Mouse (Mus musculus) midbrain, embryonic 10.5 days (tissue): ENCODE measurements around the gene Stk24. TPM values are rescaled to one million over a fixed set of nuclear protein-coding genes. Genes with fewer than 3 reads are reported as not detected.
"Not testable (repeated sequence)": the region's sequence is repeated elsewhere in the genome, so short reads cannot be mapped to it uniquely, and the experiment has no call there.

Source experiments
- DNase-seq: peaks from one replicate; pipeline ENCODE4 v3.0.0-alpha.2; 2017; ENCODE audit warnings: low spot score
- H3K27ac ChIP-seq: fragments of 300-500 bp; sonication (generic); replicated peaks from 2 replicates; pipeline ENCODE4 v1.5.1; 2016; ENCODE audit warnings: mild to moderate bottlenecking
- H3K27me3 ChIP-seq: fragments of 300-500 bp; sonication (generic); 2 replicates; pipeline ENCODE4 v1.6.1; 2016; ENCODE audit warnings: low read depth, mild to moderate bottlenecking; ENCODE audit not compliant: poor library complexity, severe bottlenecking
- H3K36me3 ChIP-seq: fragments of 300-500 bp; sonication (generic); 2 replicates; pipeline ENCODE4 v1.6.1; 2016; ENCODE audit warnings: mild to moderate bottlenecking, moderate library complexity
- H3K4me1 ChIP-seq: fragments of 300-500 bp; sonication (generic); 2 replicates; pipeline ENCODE4 v1.6.1; 2016
- H3K4me3 ChIP-seq: fragments of 300-500 bp; sonication (generic); 2 replicates; pipeline ENCODE4 v1.5.1; 2016; ENCODE audit warnings: mild to moderate bottlenecking, moderate library complexity
- H3K9me3 ChIP-seq: fragments of 300-500 bp; sonication (generic); replicated peaks from 2 replicates; pipeline ENCODE4 v1.6.1; 2016; ENCODE audit warnings: mild to moderate bottlenecking
- WGBS: fragments of 180-500 bp; shearing (Covaris S2); methylation state at CpG from one replicate; pipeline ENCODE4 v1.1.7; 2016; 5-methylcytosine and 5-hydroxymethylcytosine counted together
- polyA plus RNA-seq: library from polyadenylated mRNA; unstranded; fragments of >200 nt; fragmentation: Nextera tagmentation; extraction: Ambion mirVana; gene quantifications from 2 replicates; pipeline ENCODE4 v1.2.1, GENCODE M21; 2016

Gene Stk24
- polyA plus RNA-seq: 35.0 and 36.8 TPM in 2 replicates

DNA sequence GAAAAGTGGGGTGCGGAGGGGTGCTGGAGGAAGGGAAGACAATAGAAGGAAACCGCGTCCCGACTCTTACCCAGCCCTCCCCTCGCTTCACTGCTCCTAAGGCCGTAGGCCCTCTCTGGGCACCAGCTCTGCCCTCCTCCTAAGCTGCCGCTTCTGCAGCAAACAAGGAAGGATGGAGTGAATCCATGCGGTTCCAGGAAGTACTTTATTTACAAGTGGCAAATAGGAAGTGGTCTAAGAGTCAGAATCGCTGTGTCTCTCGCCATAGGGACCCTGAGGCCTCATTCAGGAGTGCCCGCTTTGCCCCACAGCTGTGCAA is at the start of gene Stk24:
Gene Stk24 (minus strand): TSS at position 185 of the 319 bp plus-strand sequence.
- Histone ChIP-seq H3K36me3 (peaks cover 10% of the 10 kb centered on the region), H3K4me1 (peaks cover 52% of the 10 kb centered on the region), H3K27me3 (peaks cover 6% of the 10 kb centered on the region; the same call in 1 of the 2 replicates), H3K9me3 (no peaks in the 10 kb centered on the region), H3K27ac (peak within 1 kb of the TSS; percentile 97), H3K4me3 (peak within 1 kb of the TSS; percentile 99)
- 6% methylated on average over 11 of the region's 11 CpGs for WGBS
- no peak for DNase-seq

DNA sequence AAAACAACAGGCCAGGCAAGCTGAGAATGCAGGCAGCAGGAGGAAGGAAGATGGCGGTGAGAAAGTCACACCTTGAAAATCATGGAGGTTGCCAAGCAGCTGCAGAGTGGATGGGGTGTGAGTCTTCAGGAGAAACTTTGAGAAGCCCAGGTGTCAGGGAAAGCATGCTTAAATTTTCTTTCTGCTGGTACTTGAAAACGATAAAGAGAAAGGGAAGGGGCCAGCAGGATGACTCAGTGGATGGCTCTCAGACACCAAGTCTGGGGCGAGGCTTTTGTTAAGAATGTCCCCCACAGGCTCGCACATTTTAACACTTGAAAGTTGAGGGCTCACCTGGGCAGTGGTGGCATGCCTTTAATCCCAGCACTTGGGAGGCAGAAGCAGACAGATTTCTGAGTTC is 48.3 kb upstream of the Stk24 start:
- Histone ChIP-seq H3K36me3 (no peaks in the 10 kb centered on the region), H3K27ac (no peak overlapping the region), H3K9me3 (peaks cover 6% of the 10 kb centered on the region; the same call in 1 of the 2 replicates), H3K4me3 (no peak overlapping the region), H3K4me1 (no peaks in the 10 kb centered on the region), H3K27me3 (no peaks in the 10 kb centered on the region)
- no peak for DNase-seq
- 90% methylated on average over 4 of the region's 4 CpGs for WGBS

DNA sequence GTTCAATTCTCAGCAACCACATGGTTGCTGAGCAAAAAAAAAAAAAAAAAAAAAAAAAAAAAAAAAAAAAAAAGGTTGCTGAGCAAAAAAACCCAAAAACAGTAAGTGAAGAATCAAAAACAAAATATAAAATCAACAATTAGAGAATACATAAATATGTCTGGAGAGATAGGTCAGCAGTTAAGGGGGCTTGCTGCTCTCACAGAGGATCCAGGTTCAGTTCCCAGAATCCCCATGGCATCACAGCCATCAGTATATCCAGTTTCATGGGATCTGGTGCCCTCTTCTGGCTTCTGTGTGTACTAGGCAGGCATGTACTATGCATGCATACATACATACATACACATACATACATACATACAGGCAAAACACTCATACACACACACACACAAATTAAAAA is 46.9 kb upstream of the Stk24 start:
- no peak overlapping the region for H3K4me3 ChIP-seq
- H3K9me3 ChIP-seq: peaks cover 6% of the 10 kb centered on the region; the same call in 1 of the 2 replicates
- no peaks in the 10 kb centered on the region for H3K27me3 ChIP-seq
- DNase-seq: no peak
- no peak overlapping the region for H3K27ac ChIP-seq
- H3K36me3 ChIP-seq: no peaks in the 10 kb centered on the region
- no peaks in the 10 kb centered on the region for H3K4me1 ChIP-seq

DNA sequence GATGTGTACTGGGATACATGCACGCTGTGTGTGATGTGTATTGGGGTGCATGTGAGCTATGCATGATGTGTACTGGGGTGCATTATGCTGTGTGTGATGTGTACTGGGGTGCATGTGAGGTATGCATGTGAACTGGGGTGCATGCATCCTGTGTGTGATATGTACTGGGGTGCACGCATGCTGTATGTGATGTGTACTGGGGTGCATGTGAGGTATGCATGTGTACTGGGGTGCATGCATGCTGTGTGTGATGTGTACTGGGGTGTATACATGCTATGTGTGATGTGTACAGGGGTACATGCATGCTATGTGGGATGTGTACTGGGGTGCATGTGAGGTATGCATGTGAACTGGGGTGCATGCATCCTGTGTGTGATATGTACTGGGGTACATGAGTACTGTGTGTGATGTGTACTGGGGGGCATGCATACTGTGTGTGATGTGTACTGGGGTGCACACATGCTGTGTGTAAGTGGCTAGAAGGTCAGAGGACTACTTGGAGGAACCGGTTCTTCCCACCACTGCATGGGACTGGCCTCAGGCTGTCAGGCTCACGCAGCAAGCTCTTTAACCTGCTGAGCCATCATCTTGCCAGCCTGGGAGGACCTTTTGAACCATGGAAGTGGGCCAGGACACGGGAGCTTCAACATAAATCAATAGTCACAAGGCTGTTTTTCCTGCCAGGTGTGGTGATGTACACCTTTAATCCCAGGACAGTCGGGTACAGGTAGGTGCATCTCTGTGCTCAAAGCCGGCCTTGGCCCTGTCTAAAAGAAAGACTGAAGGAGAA is 45.4 kb upstream of the Stk24 start:
- whole genome bisulfite sequencing: 84% methylated on average over 7 of the region's 7 CpGs
- no peaks in the 10 kb centered on the region for H3K36me3 ChIP-seq
- no peak for DNase-seq

DNA sequence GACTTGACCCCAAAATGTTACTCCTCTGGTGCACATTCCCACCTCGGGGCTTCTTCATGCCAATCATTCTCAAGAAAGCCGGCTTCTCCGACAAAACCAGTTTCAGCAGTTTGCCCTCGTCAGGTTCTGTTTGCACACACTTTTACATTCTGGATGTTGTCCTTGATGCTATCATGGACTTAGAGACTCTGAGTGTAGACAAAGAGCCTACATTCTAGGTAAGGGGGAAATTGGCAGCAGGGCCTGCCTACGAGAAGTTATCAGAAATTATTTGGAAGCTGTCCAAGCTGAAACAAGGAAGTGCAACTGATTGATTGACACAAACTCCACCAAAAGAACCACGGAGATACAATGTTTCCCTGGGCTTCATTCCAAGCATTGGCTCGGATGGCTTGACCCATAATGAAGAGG is 43.5 kb upstream of the Stk24 start:
- no peak overlapping the region for H3K4me3 ChIP-seq
- peaks cover 5% of the 10 kb centered on the region; the same call in 1 of the 2 replicates for H3K9me3 ChIP-seq
- no peak overlapping the region for H3K27ac ChIP-seq
- no peaks in the 10 kb centered on the region for H3K36me3 ChIP-seq
- no peaks in the 10 kb centered on the region for H3K27me3 ChIP-seq
- no peak for DNase-seq
- WGBS: 85% methylated on average over 7 of the region's 7 CpGs
- no peaks in the 10 kb centered on the region for H3K4me1 ChIP-seq

More for the DNA sequence above, 45.4 kb upstream of the Stk24 start:
- Histone ChIP-seq H3K4me3 (no peak overlapping the region), H3K27me3 (no peaks in the 10 kb centered on the region), H3K4me1 (no peaks in the 10 kb centered on the region), H3K27ac (no peak overlapping the region), H3K9me3 (peaks cover 6% of the 10 kb centered on the region; the same call in 1 of the 2 replicates)

DNA sequence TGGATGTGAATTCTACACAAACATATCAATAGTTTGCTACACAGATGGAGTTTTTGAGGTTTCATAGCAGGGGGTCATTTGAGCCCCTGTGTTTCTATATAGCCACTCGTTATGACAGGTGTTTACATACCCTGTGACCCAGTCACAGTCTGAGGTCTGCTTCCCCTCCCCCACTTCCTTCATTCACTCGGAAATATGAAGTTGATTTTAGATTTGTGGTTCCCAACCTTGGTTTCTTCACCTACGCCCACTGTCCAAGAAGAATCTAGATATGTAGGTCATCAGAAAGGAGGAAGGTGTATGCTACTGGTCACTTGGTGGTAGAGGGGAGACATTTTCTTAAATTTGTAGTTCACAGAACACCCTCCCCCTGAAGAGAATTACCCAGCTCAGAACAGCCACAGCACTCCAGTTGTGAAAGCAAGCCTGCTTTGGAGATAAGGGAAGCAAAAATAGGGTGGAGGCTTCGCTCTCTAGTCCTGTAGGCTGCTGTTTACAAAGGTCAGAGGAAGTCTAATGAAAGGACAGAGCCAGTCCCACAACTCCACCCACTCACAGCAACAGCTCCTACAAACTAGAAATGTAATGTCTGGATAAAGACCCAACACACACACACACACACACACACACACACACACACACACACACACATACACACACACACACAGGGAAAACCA is 43.0 kb upstream of the Stk24 start:
- no peaks in the 10 kb centered on the region; the same call in 1 of the 2 replicates for H3K9me3 ChIP-seq
- H3K4me1 ChIP-seq: no peaks in the 10 kb centered on the region
- H3K27me3 ChIP-seq: no peaks in the 10 kb centered on the region
- H3K27ac ChIP-seq: no peak overlapping the region
- no peak for DNase-seq
- 73% methylated on average over 4 of the region's 4 CpGs for WGBS
- no peak overlapping the region for H3K4me3 ChIP-seq
- H3K36me3 ChIP-seq: no peaks in the 10 kb centered on the region

DNA sequence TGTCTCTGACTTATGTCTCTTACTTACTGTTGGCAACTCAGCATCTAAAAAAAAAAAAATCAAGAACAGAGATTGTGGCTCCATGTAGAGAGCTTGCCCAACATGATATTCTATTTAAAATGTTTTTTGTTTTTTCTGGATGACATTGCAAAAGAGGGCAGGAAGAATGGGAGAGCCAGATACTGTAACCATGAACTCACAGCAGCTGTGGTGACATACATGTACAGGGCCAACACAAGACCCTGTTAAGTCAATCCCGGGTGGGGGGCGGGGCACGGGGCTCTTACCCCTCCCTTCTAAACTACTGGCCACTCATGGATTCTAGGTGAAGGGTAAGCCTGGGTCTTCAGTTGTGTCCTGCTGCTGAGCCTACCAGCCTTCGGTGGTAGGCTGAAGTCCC is 42.2 kb upstream of the Stk24 start:
- DNase-seq: no peak
- no peaks in the 10 kb centered on the region for H3K27me3 ChIP-seq
- no peak overlapping the region for H3K4me3 ChIP-seq
- no peaks in the 10 kb centered on the region for H3K4me1 ChIP-seq
- no peaks in the 10 kb centered on the region for H3K36me3 ChIP-seq
- H3K9me3 ChIP-seq: no peaks in the 10 kb centered on the region
- H3K27ac ChIP-seq: no peak overlapping the region
- 87% methylated on average over 4 of the region's 4 CpGs for WGBS

DNA sequence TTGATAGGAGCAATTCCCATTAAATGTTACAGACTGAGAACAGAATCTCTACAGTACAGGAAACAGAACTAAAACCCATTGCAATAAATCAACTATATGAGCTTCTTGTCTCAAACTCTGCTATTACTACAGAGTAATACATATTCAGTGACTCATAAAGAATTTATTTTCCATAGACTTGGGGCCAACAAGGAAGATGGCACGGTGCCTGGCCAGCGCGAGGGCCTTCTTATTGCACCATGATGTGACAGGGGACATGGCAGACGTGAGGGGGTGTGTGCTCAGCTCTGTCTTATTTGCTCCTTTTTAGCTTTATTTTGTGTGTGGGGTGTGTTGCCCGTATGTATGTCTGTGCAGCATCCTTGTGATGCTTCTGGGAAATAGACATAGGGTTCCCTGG is 37.8 kb upstream of the Stk24 start:
- no peaks in the 10 kb centered on the region for H3K36me3 ChIP-seq
- no peak for DNase-seq
- no peak overlapping the region for H3K27ac ChIP-seq
- H3K27me3 ChIP-seq: no peaks in the 10 kb centered on the region
- H3K4me3 ChIP-seq: no peak overlapping the region
- 90% methylated on average over 5 of the region's 5 CpGs for WGBS
- no peaks in the 10 kb centered on the region for H3K9me3 ChIP-seq
- H3K4me1 ChIP-seq: no peaks in the 10 kb centered on the region

DNA sequence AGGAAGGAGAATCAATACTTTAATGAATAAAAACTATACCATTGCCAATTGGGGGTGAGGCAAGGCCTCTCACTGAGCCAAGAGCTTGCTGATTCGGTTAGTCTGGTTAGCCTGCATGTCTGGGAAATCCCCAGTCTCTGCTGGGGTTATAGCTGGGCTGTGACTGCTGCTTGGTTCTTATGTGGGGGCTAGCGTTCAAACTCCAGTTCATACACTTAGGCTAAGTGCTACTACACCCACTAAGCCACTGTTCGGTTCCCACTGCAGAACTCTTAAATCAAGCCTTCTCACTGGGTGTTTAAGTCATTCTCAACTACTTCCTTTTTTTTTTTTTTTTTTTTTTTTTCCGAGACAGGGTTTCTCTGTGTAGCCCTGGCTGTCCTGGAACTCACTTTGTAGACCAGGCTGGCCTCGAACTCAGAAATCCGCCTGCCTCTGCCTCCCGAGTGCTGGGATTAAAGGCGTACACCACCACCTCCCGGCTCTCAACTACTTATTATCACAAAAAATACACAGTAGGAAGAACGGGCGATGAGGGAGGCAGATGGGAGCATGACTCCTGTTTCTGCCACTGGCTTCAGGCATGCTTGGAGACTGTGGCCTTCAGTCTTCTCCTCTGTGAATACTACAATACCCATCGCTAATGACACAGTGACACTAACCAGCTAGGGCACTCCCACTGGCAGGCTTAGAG is 37.0 kb upstream of the Stk24 start:
- DNase-seq: no peak
- Histone ChIP-seq H3K27ac (no peak overlapping the region), H3K27me3 (no peaks in the 10 kb centered on the region), H3K36me3 (no peaks in the 10 kb centered on the region), H3K4me3 (no peak overlapping the region), H3K4me1 (no peaks in the 10 kb centered on the region), H3K9me3 (no peaks in the 10 kb centered on the region)
- WGBS: 88% methylated on average over 12 of the region's 12 CpGs

DNA sequence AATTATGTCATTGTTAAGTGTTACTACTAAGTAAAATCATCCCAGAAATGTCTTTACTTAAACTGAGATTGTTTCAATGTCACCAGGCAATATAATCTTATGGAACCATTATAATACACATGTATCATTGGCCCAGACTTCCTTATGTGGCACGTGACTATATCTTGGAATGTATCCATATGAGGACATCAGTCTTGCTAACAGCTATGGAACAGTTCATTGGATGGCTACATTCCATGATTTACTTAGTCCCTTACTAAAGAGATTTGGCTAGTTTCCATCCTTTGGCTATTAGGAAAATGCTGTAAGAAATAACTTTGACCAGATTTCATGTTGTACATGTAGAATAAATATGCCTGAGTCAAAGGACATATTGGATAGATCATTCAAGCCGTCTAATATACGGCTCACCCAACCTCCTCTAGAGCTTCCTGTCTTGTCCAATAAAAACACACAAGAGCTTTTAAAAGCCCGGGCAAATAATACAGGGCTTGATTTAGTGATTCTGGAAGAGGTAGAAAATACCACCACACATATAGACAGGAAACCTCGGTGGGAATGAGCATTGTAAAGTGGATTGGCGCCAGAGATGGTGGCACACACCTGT is 34.9 kb upstream of the Stk24 start:
- no peak overlapping the region for H3K27ac ChIP-seq
- DNase-seq: no peak
- no peak overlapping the region for H3K4me3 ChIP-seq
- H3K27me3 ChIP-seq: no peaks in the 10 kb centered on the region
- no peaks in the 10 kb centered on the region for H3K4me1 ChIP-seq
- no peaks in the 10 kb centered on the region for H3K9me3 ChIP-seq
- no peaks in the 10 kb centered on the region for H3K36me3 ChIP-seq
- WGBS: 91% methylated on average over 6 of the region's 6 CpGs

DNA sequence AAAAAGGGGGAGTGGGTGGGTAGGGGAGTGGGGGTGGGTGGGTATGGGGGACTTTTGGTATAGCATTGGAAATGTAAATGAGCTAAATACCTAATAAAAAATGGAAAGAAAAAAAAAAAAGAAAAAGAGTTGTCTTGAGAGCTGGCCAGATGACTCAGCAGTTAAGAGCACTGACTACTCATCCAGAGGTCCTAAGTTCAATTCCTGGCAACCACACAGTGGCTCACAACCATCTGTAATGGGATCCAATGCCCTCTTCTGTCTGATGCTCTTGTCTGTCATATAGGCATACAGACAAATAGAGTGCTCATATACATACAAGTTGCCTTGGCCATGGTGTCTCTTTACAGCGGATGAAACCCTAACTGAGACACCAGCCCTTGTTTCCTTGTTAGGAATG is 33.9 kb upstream of the Stk24 start:
- H3K4me3 ChIP-seq, H3K36me3 ChIP-seq, H3K27me3 ChIP-seq, H3K27ac ChIP-seq, DNase-seq, H3K9me3 ChIP-seq, H3K4me1 ChIP-seq: not testable (repeated sequence)
- 89% methylated on average over 1 of the region's 1 CpGs for WGBS

DNA sequence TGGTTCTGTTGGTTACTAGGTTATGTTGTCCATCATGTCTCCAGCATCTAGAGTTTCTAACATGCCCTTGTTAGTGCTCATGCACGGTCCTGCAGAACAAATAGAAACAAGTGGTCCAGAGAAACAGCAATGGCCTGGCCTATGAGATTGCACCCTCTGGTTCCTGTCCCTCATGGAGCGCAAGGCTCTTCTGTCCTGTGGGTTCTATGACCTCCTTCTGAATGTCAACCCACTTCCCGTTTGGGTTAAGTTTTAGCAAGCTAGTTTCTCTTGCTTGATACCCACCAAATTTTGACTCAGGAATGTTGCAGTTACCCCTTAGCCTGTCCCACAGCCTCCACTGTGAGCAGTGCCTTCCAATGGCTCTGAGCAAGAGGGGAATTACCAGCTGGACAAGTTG is 29.1 kb upstream of the Stk24 start:
- WGBS: 91% methylated on average over 3 of the region's 3 CpGs

More for the DNA sequence above, 29.1 kb upstream of the Stk24 start:
- no peak for DNase-seq
- no peaks in the 10 kb centered on the region for H3K9me3 ChIP-seq
- no peak overlapping the region for H3K4me3 ChIP-seq
- no peak overlapping the region for H3K27ac ChIP-seq
- H3K27me3 ChIP-seq: no peaks in the 10 kb centered on the region
- no peaks in the 10 kb centered on the region for H3K36me3 ChIP-seq
- H3K4me1 ChIP-seq: peaks cover 6% of the 10 kb centered on the region
